Mouse (Mus musculus) lung, embryonic 16.5 days (tissue): ENCODE measurements around the gene Tmigd1. TPM values are rescaled to one million over a fixed set of nuclear protein-coding genes. Genes with fewer than 3 reads are reported as not detected.

Experiments
- ATAC-seq: fragments of 200-750 bp; cut with Nextera tagmentation; 2 replicates; pipeline ENCODE4 v1.8.0; 2017; ENCODE audit warnings: low read depth, mild to moderate bottlenecking, moderate library complexity
- H3K27ac ChIP-seq: fragments of 300-500 bp; sonication (generic); 2 replicates; pipeline ENCODE4 v1.5.1; 2014; ENCODE audit warnings: mild to moderate bottlenecking, control low read depth, low read length
- H3K27me3 ChIP-seq: fragments of 300-500 bp; sonication (generic); 2 replicates; pipeline ENCODE4 v1.6.1; 2014; ENCODE audit warnings: low read depth, low read length, mixed read lengths; ENCODE audit not compliant: control insufficient read depth, insufficient read depth
- H3K36me3 ChIP-seq: fragments of 300-500 bp; sonication (generic); 2 replicates; pipeline ENCODE4 v1.6.1; 2014; ENCODE audit warnings: low read length; ENCODE audit not compliant: control insufficient read depth, insufficient read depth
- H3K4me1 ChIP-seq: fragments of 300-500 bp; sonication (generic); replicated peaks from 2 replicates; pipeline ENCODE4 v1.6.1; 2014; ENCODE audit warnings: low read length, mixed read lengths; ENCODE audit not compliant: control insufficient read depth, insufficient read depth
- H3K4me2 ChIP-seq: fragments of 300-500 bp; sonication (generic); 2 replicates; pipeline ENCODE4 v1.6.1; 2014; ENCODE audit warnings: low read depth, low read length, control low read depth
- H3K4me3 ChIP-seq: fragments of 300-500 bp; sonication (generic); 2 replicates; pipeline ENCODE4 v1.5.1; 2014; ENCODE audit warnings: mild to moderate bottlenecking, low read length, control low read depth
- H3K9ac ChIP-seq: fragments of 300-500 bp; sonication (generic); 2 replicates; pipeline ENCODE4 v1.6.1; 2014; ENCODE audit warnings: low read length, control low read depth
- H3K9me3 ChIP-seq: fragments of 300-500 bp; sonication (generic); 2 replicates; pipeline ENCODE4 v1.6.1; 2016; ENCODE audit warnings: low read length; ENCODE audit not compliant: control insufficient read depth
- WGBS: fragments of 180-500 bp; shearing (Covaris S2); extraction: QIAGEN DNeasy Blood & Tissue Kit; methylation state at CpG from one replicate; pipeline ENCODE4 v1.1.7; 2014; 5-methylcytosine and 5-hydroxymethylcytosine counted together
- polyA plus RNA-seq: library from polyadenylated mRNA; unstranded; fragments of >200 nt; fragmentation: Nextera tagmentation; extraction: Ambion mirVana; gene quantifications from 2 replicates; pipeline ENCODE4 v1.2.1, GENCODE M21; 2015

The Tmigd1 gene
- polyA plus RNA-seq: 0.11 and 0.47 TPM in 2 replicates

DNA sequence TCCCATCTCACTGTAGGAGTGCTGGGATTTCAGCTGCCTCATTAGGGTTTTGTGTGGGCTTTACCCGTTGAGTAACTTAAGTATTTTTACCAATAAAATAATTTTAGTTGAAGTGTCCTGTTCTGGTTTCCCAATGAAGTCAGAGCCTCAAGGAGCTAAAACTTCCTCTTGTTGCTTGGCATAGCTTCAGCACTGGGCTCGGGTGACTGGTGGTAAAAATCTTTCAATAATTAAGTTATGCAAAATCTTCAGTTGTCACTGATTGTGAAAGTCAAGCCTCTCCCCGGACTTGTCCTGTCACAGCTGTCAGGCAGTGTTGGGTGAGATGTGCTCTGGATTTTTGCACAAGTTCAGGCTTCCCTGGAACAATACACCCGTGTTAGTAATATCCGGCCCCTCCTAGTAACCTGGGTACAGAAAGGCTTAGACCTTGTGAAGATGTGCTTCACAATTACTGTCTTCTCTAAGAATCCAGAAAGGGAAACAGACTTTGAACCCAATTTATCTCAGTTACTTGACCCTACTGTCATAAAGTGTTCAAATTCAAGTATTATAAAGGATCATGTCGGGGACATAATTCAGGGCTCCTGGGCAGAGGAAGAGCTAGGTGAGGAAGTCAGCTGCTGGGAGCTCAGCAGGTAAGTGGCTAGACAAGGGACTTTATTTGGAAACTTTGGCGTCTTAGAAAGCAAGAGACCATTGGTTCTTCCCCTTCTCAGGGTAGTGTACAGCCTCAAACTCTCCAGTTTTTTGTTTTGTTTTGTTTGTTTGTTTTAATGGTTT lies at the start of gene Tmigd1:
Gene Tmigd1 (plus strand): TSS at position 581 of the 783 bp plus-strand sequence.
- no peak for ATAC-seq
- whole genome bisulfite sequencing: 61% methylated on average over 7 of the region's 7 CpGs
- no peaks in the 10 kb centered on the region for H3K36me3 ChIP-seq
- no peak within 1 kb of the TSS for H3K4me2 ChIP-seq
- H3K4me1 ChIP-seq: peaks cover 25% of the 10 kb centered on the region
- no peaks in the 10 kb centered on the region for H3K9me3 ChIP-seq
- no peak within 1 kb of the TSS for H3K9ac ChIP-seq
- no peak within 1 kb of the TSS for H3K27ac ChIP-seq
- H3K27me3 ChIP-seq: no peaks in the 10 kb centered on the region
- H3K4me3 ChIP-seq: no peak within 1 kb of the TSS

GRCm38 (mm10) chr11:76854475-76855341 lies 47.3 kb upstream of the Tmigd1 start:
- no peak overlapping the region for H3K4me2 ChIP-seq
- H3K9me3 ChIP-seq: no peaks in the 10 kb centered on the region; the same call in 1 of the 2 replicates
- H3K27ac ChIP-seq: no peak overlapping the region
- H3K27me3 ChIP-seq: no peaks in the 10 kb centered on the region
- H3K36me3 ChIP-seq: no peaks in the 10 kb centered on the region
- WGBS: 64% methylated on average over 17 of the region's 17 CpGs
- ATAC-seq: peak; percentile 45; the same call in 1 of the 2 replicates
- peaks cover 9% of the 10 kb centered on the region for H3K4me1 ChIP-seq
- H3K4me3 ChIP-seq: no peak overlapping the region
- no peak overlapping the region for H3K9ac ChIP-seq

GRCm38 (mm10) chr11:76856601-76857000 lies 45.4 kb upstream of the Tmigd1 start:
- H3K9ac ChIP-seq: no peak overlapping the region
- no peaks in the 10 kb centered on the region for H3K36me3 ChIP-seq
- H3K4me2 ChIP-seq: no peak overlapping the region
- no peaks in the 10 kb centered on the region; the same call in 1 of the 2 replicates for H3K9me3 ChIP-seq
- ATAC-seq: no peak
- no peak overlapping the region for H3K27ac ChIP-seq
- H3K27me3 ChIP-seq: no peaks in the 10 kb centered on the region
- WGBS: 86% methylated on average over 2 of the region's 2 CpGs
- peaks cover 9% of the 10 kb centered on the region for H3K4me1 ChIP-seq
- H3K4me3 ChIP-seq: no peak overlapping the region

DNA sequence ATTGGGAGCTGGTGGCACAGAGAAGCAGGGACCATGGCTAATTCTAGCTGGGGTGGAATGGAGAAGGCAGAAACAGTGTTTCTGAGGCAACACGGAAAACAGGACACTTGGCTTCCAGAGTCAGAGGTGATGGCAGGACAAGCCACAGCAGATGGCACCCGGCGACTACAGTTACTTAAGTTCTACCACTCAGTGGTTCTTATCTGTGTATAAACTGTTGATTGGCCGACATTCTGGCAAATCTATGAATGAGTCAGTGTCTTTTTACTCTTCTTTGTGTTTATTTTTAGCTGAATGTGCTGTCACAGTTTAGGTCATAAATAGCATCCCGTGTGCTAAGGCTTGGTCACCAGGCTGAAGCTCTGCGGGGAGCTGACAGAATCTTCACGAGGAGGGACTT lies 44.8 kb upstream of the Tmigd1 start:
- 43% methylated on average over 7 of the region's 7 CpGs for WGBS
- no peaks in the 10 kb centered on the region for H3K36me3 ChIP-seq
- H3K4me2 ChIP-seq: no peak overlapping the region
- no peak for ATAC-seq
- H3K27me3 ChIP-seq: no peaks in the 10 kb centered on the region
- no peaks in the 10 kb centered on the region for H3K9me3 ChIP-seq
- no peak overlapping the region for H3K4me3 ChIP-seq
- no peak overlapping the region for H3K27ac ChIP-seq
- peaks cover 9% of the 10 kb centered on the region for H3K4me1 ChIP-seq
- H3K9ac ChIP-seq: no peak overlapping the region

GRCm38 (mm10) chr11:76858781-76859180 lies 43.2 kb upstream of the Tmigd1 start:
- no peaks in the 10 kb centered on the region for H3K9me3 ChIP-seq
- ATAC-seq: no peak
- 55% methylated on average over 5 of the region's 5 CpGs for WGBS
- no peak overlapping the region for H3K4me2 ChIP-seq
- no peak overlapping the region for H3K27ac ChIP-seq
- H3K9ac ChIP-seq: no peak overlapping the region
- H3K4me3 ChIP-seq: no peak overlapping the region
- no peaks in the 10 kb centered on the region for H3K36me3 ChIP-seq
- peaks cover 9% of the 10 kb centered on the region for H3K4me1 ChIP-seq
- no peaks in the 10 kb centered on the region for H3K27me3 ChIP-seq

GRCm38 (mm10) chr11:76859261-76859660 lies 42.7 kb upstream of the Tmigd1 start:
- Histone ChIP-seq H3K27me3 (no peaks in the 10 kb centered on the region), H3K9me3 (no peaks in the 10 kb centered on the region), H3K4me2 (no peak overlapping the region), H3K9ac (no peak overlapping the region), H3K27ac (no peak overlapping the region), H3K36me3 (no peaks in the 10 kb centered on the region), H3K4me1 (peaks cover 9% of the 10 kb centered on the region), H3K4me3 (no peak overlapping the region)
- ATAC-seq: no peak
- WGBS: 52% methylated on average over 5 of the region's 5 CpGs

GRCm38 (mm10) chr11:76861185-76861584 lies 40.8 kb upstream of the Tmigd1 start:
- no peaks in the 10 kb centered on the region for H3K36me3 ChIP-seq
- ATAC-seq: no peak
- no peaks in the 10 kb centered on the region for H3K4me1 ChIP-seq
- H3K4me3 ChIP-seq: no peak overlapping the region
- no peak overlapping the region for H3K4me2 ChIP-seq
- 69% methylated on average over 3 of the region's 3 CpGs for WGBS
- no peaks in the 10 kb centered on the region for H3K27me3 ChIP-seq
- no peaks in the 10 kb centered on the region for H3K9me3 ChIP-seq
- no peak overlapping the region for H3K27ac ChIP-seq
- H3K9ac ChIP-seq: no peak overlapping the region

DNA sequence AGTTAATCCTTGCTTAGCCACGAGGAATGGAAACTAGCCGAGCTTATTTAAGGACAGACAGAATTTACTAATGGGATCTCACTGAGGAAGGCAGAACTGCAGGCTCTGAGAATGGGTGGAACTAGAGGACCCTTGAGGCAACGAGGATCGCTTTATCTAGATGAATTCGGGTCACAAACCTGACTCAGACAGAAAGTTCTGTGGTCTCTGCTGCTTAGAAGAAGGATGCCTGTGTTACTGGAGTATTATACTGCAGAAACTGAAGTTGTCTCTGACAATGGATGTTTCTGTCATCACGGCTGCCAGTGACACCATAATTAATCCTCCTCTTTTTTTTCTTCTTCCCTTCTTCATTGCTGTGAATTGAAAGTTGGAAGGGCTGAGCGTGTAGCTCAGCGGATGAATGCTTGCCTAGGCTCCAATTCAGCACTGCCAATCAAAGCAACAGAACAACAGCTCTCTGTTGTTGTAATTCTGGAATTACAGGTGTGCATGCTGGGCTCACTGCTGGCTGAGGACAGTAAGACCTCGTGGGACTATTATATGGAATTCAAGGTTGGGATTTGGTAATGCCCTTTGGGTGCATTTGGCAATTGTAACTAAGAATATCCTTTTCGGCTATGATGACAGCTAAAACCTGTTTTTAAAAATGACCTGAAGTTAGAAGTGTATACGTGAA lies 29.3 kb upstream of the Tmigd1 start:
- Histone ChIP-seq H3K4me2 (no peak overlapping the region), H3K4me3 (no peak overlapping the region), H3K27ac (no peak overlapping the region), H3K9me3 (no peaks in the 10 kb centered on the region), H3K4me1 (no peaks in the 10 kb centered on the region), H3K36me3 (no peaks in the 10 kb centered on the region), H3K27me3 (no peaks in the 10 kb centered on the region), H3K9ac (no peak overlapping the region)
- ATAC-seq: no peak
- 59% methylated on average over 11 of the region's 11 CpGs for WGBS

DNA sequence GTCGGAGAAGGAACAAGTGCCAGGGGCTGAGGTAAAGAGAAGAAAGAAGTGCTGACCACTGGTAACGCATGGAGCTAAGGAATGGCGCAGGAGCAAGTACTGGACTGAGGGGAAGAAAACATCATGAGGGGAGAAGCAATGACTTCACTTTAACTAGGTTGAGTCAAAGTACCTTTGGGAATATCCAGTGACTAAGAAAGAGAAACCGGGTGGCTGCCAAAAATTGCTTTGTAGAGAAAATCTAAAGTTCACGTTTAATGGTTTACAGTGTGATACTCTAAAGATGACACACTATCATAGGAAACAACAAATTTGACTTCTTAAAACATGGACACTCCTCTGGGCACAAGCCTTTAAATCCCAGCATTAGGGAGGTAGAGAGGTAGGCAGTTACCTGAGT lies 28.1 kb upstream of the Tmigd1 start:
- H3K4me1 ChIP-seq: no peaks in the 10 kb centered on the region
- 85% methylated on average over 5 of the region's 5 CpGs for WGBS
- H3K27ac ChIP-seq: no peak overlapping the region

More for the DNA sequence above, 28.1 kb upstream of the Tmigd1 start:
- Histone ChIP-seq H3K4me3 (no peak overlapping the region), H3K4me2 (no peak overlapping the region), H3K9ac (no peak overlapping the region), H3K36me3 (no peaks in the 10 kb centered on the region), H3K9me3 (no peaks in the 10 kb centered on the region), H3K27me3 (no peaks in the 10 kb centered on the region)
- no peak for ATAC-seq
